Mouse (Mus musculus) hindbrain, embryonic 11.5 days (tissue): ENCODE results near the gene Naa38. TPM values are rescaled to one million over a fixed set of nuclear protein-coding genes. Genes with fewer than 3 reads are reported as not detected.

Experiments used
- ATAC-seq: fragments of 200-750 bp; cut with Nextera tagmentation; 2 replicates; pipeline ENCODE4 v1.8.0; 2017; ENCODE audit warnings: mild to moderate bottlenecking, moderate TSS enrichment, moderate library complexity; ENCODE audit not compliant: low FRiP score
- DNase-seq: peaks from one replicate; pipeline ENCODE4 v3.0.0-alpha.2; 2015; ENCODE audit warnings: low spot score
- H3K27ac ChIP-seq: fragments of 300-500 bp; sonication (generic); 2 replicates; pipeline ENCODE4 v1.5.1; 2014; ENCODE audit warnings: mild to moderate bottlenecking, low read depth, low read length
- H3K27me3 ChIP-seq: fragments of 300-500 bp; sonication (generic); 2 replicates; pipeline ENCODE4 v1.6.1; 2014; ENCODE audit warnings: mild to moderate bottlenecking, low read length, moderate library complexity, mixed read lengths; ENCODE audit not compliant: control insufficient read depth, insufficient read depth
- H3K36me3 ChIP-seq: fragments of 300-500 bp; sonication (generic); 2 replicates; pipeline ENCODE4 v1.6.1; 2014; ENCODE audit warnings: mild to moderate bottlenecking, low read length, moderate library complexity, mixed read lengths; ENCODE audit not compliant: control insufficient read depth, insufficient read depth
- H3K4me1 ChIP-seq: fragments of 300-500 bp; sonication (generic); replicated peaks from 2 replicates; pipeline ENCODE4 v1.6.1; 2014; ENCODE audit warnings: low read length, mixed read lengths; ENCODE audit not compliant: control insufficient read depth, insufficient read depth
- H3K4me2 ChIP-seq: fragments of 300-500 bp; sonication (generic); replicated peaks from 2 replicates; pipeline ENCODE4 v1.6.1; 2014; ENCODE audit warnings: mild to moderate bottlenecking, low read depth, low read length
- H3K4me3 ChIP-seq: fragments of 300-500 bp; sonication (generic); 2 replicates; pipeline ENCODE4 v1.5.1; 2014; ENCODE audit warnings: low read depth, low read length
- H3K9ac ChIP-seq: fragments of 300-500 bp; sonication (generic); 2 replicates; pipeline ENCODE4 v1.6.1; 2014; ENCODE audit warnings: low read depth, low read length
- H3K9me3 ChIP-seq: fragments of 300-500 bp; sonication (generic); 2 replicates; pipeline ENCODE4 v1.6.1; 2016; ENCODE audit warnings: low read length; ENCODE audit not compliant: control insufficient read depth
- WGBS: fragments of 180-500 bp; shearing (Covaris S2); extraction: QIAGEN DNeasy Blood & Tissue Kit; methylation state at CpG from one replicate; pipeline ENCODE4 v1.1.7; 2014; 5-methylcytosine and 5-hydroxymethylcytosine counted together
- polyA plus RNA-seq: library from polyadenylated mRNA; unstranded; fragments of >200 nt; fragmentation: Nextera tagmentation; extraction: Ambion mirVana; gene quantifications from 2 replicates; pipeline ENCODE4 v1.2.1, GENCODE M21; 2014

The Naa38 gene
- polyA plus RNA-seq, 1 experiment from 2014 or later: 120 TPM

- Histone ChIP-seq H3K27me3 (no peaks in the 10 kb centered on the region), H3K4me2 (peak overlapping the region; percentile 32), H3K36me3 (no peaks in the 10 kb centered on the region), H3K4me1 (peaks cover 14% of the 10 kb centered on the region), H3K27ac (peak overlapping the region; percentile 75), H3K9ac (peak overlapping the region; percentile 8; the same call in 1 of the 2 replicates), H3K4me3 (peak overlapping the region; percentile 20; the same call in 1 of the 2 replicates), H3K9me3 (no peaks in the 10 kb centered on the region)
- 24% methylated on average over 12 of the region's 12 CpGs for WGBS
- ATAC-seq: no peak
- no peak for DNase-seq
Observed at GRCm38 (mm10) chr11:69371601-69372000, 23.7 kb upstream of the Naa38 start.

DNA sequence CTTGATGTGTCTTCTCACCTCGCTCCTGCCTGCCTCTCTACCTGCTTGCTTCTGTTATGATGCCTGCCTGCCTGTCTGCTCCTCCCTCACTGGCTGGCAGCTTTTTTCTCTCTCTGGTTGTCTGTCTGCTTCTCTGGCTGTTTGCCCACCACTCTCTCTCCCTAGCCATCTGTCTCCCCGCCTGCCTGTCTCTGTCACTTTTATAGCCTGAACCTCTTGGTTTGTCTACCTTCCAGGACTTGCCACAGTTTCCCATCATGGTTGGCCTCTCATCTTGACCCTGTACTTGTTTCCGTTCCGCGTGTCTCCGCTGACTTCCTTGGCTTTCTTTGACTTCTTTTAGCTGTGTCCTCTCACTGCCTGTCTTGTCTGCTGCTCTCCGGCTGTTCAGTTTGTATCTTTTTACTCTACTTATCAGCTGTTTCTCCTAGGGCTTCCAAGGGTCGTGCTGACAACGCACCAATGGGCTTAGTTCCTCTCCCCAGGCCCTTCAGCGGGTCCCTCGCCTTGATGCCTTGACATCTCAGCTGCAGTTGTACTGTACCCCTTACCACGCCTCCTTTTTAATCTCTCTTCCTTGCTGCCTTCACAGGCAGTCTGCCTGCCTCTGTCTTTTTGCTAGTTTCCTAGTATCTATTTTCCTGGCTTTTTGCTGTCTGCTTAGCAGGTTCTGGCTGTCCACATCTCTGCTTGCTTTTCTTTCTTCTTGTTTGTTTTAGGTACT is 23.1 kb upstream of the Naa38 start:
- ATAC-seq (no peak), DNase-seq (no peak)
- Histone ChIP-seq H3K36me3 (no peaks in the 10 kb centered on the region), H3K4me3 (peak overlapping the region; percentile 3; the same call in 1 of the 2 replicates), H3K27ac (peak overlapping the region; percentile 75), H3K9ac (peak overlapping the region; percentile 20), H3K4me2 (no peak overlapping the region), H3K27me3 (no peaks in the 10 kb centered on the region), H3K4me1 (peaks cover 14% of the 10 kb centered on the region), H3K9me3 (no peaks in the 10 kb centered on the region)
- 52% methylated on average over 12 of the region's 12 CpGs for WGBS

DNA sequence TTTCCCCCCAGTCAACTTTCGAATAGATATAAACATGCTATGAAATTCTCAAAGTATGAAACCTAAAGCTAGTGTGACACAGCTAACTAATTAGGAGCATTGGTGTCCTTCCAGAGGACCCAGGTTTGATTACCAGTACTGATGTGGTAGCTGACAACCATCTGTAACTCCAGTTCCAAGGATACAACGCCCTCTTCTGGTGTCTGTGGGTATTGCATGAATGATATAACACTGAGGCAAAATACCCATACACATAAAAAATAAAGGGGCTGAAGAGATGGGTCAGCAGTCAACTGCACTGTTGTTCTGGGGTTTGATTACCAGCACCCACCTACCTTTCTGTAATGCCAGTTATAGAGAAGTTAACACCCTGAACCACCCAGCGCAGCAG is 22.5 kb upstream of the Naa38 start:
- ATAC-seq (no peak), DNase-seq (no peak)
- Histone ChIP-seq H3K4me2 (no peak overlapping the region), H3K36me3 (no peaks in the 10 kb centered on the region), H3K4me1 (peaks cover 14% of the 10 kb centered on the region), H3K27me3 (no peaks in the 10 kb centered on the region), H3K27ac (peak overlapping the region; percentile 75; the same call in 1 of the 2 replicates), H3K9me3 (no peaks in the 10 kb centered on the region), H3K4me3 (no peak overlapping the region), H3K9ac (no peak overlapping the region)
- WGBS: 66% methylated on average over 3 of the region's 3 CpGs

DNA sequence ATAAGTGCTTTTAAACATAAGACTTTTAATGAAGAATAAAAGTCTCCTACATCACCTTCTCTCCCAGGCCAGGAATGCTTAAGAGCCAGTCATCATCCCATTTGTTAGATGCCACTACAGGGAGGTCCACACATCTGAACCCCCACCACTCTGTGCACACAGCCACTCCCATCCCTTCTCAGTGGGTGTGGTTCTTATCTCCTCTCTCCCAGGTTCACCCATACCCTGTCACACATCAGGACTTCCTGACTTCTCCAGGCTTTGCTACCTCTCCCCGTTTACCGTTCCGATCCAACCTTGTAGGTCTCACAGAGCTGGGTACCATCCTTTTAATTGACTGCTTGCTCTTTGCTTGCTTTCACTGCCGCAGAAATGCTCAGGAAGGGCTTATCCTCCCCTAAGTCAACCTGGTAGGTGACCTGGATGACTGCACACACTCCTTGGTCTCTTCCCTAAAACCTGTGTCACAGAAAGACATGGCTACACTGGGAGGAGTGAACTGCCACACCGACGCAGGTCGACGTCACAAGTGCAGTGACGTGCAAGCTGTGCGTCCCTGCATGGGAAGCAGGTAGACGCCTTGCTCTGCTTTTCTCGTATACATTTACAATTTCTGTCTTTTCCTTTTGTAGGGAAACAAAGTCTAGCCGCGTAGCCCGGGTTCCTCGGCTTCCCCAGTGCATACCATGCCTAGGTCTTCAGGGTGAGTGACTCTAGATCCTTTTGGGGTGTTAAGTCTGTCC is 21.9 kb upstream of the Naa38 start:
- DNase-seq: no peak
- Histone ChIP-seq H3K4me2 (no peak overlapping the region), H3K27ac (no peak overlapping the region), H3K36me3 (no peaks in the 10 kb centered on the region), H3K4me1 (peaks cover 11% of the 10 kb centered on the region), H3K9ac (no peak overlapping the region), H3K4me3 (no peak overlapping the region), H3K9me3 (no peaks in the 10 kb centered on the region), H3K27me3 (no peaks in the 10 kb centered on the region)
- ATAC-seq: no peak
- WGBS: 91% methylated on average over 16 of the region's 16 CpGs

DNA sequence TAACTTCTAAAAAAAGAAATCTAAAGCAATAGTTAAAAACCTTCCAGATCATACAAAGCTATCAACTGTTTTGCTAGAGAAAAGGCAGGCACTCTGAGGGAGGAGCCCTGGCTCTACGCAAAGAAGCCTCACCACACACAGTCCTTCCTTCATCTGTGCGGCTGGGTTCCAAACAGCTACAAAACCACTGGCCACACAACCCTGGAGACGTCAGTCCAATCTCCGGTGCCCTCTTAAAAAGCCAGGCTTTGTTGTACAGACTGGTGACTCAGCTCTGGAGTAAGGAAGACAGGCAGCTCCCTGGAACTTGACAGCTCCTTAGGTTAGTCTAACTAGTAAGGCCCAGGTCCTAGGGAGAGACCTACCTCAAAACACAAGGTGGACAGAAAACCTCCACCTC is 19.6 kb upstream of the Naa38 start:
- Histone ChIP-seq H3K36me3 (no peaks in the 10 kb centered on the region), H3K27ac (no peak overlapping the region), H3K4me1 (peaks cover 11% of the 10 kb centered on the region), H3K27me3 (no peaks in the 10 kb centered on the region), H3K9me3 (no peaks in the 10 kb centered on the region), H3K4me2 (no peak overlapping the region), H3K4me3 (no peak overlapping the region), H3K9ac (no peak overlapping the region)
- DNase-seq (no peak), ATAC-seq (no peak)
- WGBS: 88% methylated on average over 4 of the region's 4 CpGs

DNA sequence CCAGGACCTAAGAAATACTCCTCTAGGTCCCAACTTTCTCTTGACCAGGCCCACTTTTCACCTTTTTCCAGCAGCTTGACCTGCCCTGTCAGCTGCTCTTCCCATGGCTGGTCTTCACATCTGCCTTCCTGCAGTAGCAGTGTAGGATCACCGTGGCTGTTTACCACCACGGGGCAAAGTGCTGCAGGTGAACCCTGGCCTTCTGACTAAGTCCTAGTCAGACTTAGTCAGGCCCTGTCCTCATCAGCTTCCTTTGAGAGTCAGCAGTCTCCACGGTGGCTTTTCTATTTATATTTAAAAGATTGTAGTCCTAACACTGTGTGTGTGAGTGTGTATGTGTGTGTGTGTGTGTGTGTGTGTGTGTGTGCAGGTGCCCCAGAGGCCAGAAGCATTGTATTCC is 17.5 kb upstream of the Naa38 start:
- Histone ChIP-seq H3K9ac (no peak overlapping the region), H3K27me3 (no peaks in the 10 kb centered on the region), H3K4me2 (no peak overlapping the region), H3K4me1 (no peaks in the 10 kb centered on the region; the same call in 1 of the 2 replicates), H3K27ac (no peak overlapping the region), H3K9me3 (no peaks in the 10 kb centered on the region), H3K4me3 (no peak overlapping the region), H3K36me3 (no peaks in the 10 kb centered on the region)
- 78% methylated on average over 3 of the region's 3 CpGs for WGBS
- ATAC-seq (no peak), DNase-seq (no peak)

DNA sequence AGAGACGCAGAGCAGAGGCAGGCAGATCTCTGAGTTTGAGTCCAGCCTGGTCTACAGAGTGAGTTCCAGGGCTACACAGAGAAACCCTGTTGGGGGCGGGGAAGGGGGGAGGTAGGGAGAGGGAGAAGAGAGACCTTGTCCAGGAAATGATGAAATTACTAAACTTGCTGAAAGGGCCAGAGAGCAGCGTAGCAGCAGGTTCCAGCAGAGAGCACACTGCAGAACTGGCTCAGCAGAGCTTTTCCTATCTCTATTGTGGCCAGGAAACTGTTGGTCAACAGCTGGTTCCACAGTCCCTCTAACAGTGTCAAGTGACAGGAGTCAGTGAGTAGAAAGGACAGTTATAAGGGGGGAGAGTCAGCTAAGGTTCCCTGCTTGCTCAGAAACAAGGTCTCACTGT is 15.7 kb upstream of the Naa38 start:
- WGBS: 78% methylated on average over 3 of the region's 3 CpGs
- H3K27ac ChIP-seq: no peak overlapping the region
- no peak for ATAC-seq
- H3K36me3 ChIP-seq: no peaks in the 10 kb centered on the region
- H3K4me1 ChIP-seq: no peaks in the 10 kb centered on the region
- H3K4me3 ChIP-seq: no peak overlapping the region
- no peaks in the 10 kb centered on the region for H3K9me3 ChIP-seq
- no peak for DNase-seq
- H3K9ac ChIP-seq: no peak overlapping the region
- no peak overlapping the region for H3K4me2 ChIP-seq
- no peaks in the 10 kb centered on the region for H3K27me3 ChIP-seq

GRCm38 (mm10) chr11:69381356-69381755 is 13.9 kb upstream of the Naa38 start:
- no peaks in the 10 kb centered on the region for H3K36me3 ChIP-seq
- no peak overlapping the region for H3K27ac ChIP-seq
- H3K27me3 ChIP-seq: no peaks in the 10 kb centered on the region
- no peak overlapping the region for H3K4me2 ChIP-seq
- H3K9me3 ChIP-seq: no peaks in the 10 kb centered on the region
- no peaks in the 10 kb centered on the region for H3K4me1 ChIP-seq
- ATAC-seq: no peak
- H3K9ac ChIP-seq: no peak overlapping the region
- no peak for DNase-seq
- 92% methylated on average over 6 of the region's 6 CpGs for WGBS
- no peak overlapping the region for H3K4me3 ChIP-seq
